Mouse (Mus musculus) c-Kit-negative CD71-positive TER-119-positive erythroid progenitor cells, embryonic 14.5 days (primary cell): ENCODE data around the gene Nudt22.

Experiments
- DNase-seq: peaks from one replicate; pipeline ENCODE4 v3.0.0-alpha.2; 2013; ENCODE audit warnings: low read depth, low spot score

The Nudt22 gene

GRCm38 (mm10) chr19:6977759-6978638 is 17.9 kb downstream of the Nudt22 start:
- DNase-seq: no peak

GRCm38 (mm10) chr19:6975537-6976521 is 20.1 kb downstream of the Nudt22 start, which contains the start of gene Plcb3:
Gene Plcb3 (minus strand): TSS chr19:6976470.
- DNase-seq: no peak

GRCm38 (mm10) chr19:6974211-6975205 is 21.4 kb downstream of the Nudt22 start, which contains the start of gene Ppp1r14b:
Gene Ppp1r14b (plus strand): TSS chr19:6974968.
- peak; percentile 60 for DNase-seq

GRCm38 (mm10) chr19:6973581-6974190 is 22.2 kb downstream of the Nudt22 start:
- DNase-seq: no peak

- no peak for DNase-seq
Measured at GRCm38 (mm10) chr19:6972247-6972917, 23.5 kb downstream of the Nudt22 start.

GRCm38 (mm10) chr19:6971644-6972043 is 24.3 kb downstream of the Nudt22 start:
- no peak for DNase-seq

GRCm38 (mm10) chr19:6970460-6971085 is 25.3 kb downstream of the Nudt22 start:
- no peak for DNase-seq

GRCm38 (mm10) chr19:6969665-6970381 is 26.1 kb downstream of the Nudt22 start:
- no peak for DNase-seq

- no peak for DNase-seq
Measured at GRCm38 (mm10) chr19:6969291-6969664, 26.6 kb downstream of the Nudt22 start.

GRCm38 (mm10) chr19:6968491-6969271 is 27.2 kb downstream of the Nudt22 start:
- no peak for DNase-seq

GRCm38 (mm10) chr19:6956461-6956860 is 39.5 kb downstream of the Nudt22 start:
- DNase-seq: no peak

- no peak for DNase-seq
Measured at GRCm38 (mm10) chr19:6955424-6955823, 40.5 kb downstream of the Nudt22 start.

GRCm38 (mm10) chr19:6954046-6954445 is 41.9 kb downstream of the Nudt22 start:
- DNase-seq: no peak

- no peak for DNase-seq
Measured at GRCm38 (mm10) chr19:6952712-6953037, 43.2 kb downstream of the Nudt22 start.

- no peak for DNase-seq
Measured at GRCm38 (mm10) chr19:6951994-6952711, 43.8 kb downstream of the Nudt22 start.

GRCm38 (mm10) chr19:6951381-6951968 is 44.4 kb downstream of the Nudt22 start:
- DNase-seq: peak; percentile 69

- DNase-seq: no peak
Measured at GRCm38 (mm10) chr19:6950613-6951153, 45.2 kb downstream of the Nudt22 start.
